Mouse (Mus musculus): ENCODE results near the gene Fgfr2. TPM values are rescaled to one million over a fixed set of nuclear protein-coding genes. Genes with fewer than 3 reads are reported as not detected.

Gene Fgfr2
- polyA plus RNA-seq, 1 experiment from 2014 or later, result 86.9 TPM

DNA sequence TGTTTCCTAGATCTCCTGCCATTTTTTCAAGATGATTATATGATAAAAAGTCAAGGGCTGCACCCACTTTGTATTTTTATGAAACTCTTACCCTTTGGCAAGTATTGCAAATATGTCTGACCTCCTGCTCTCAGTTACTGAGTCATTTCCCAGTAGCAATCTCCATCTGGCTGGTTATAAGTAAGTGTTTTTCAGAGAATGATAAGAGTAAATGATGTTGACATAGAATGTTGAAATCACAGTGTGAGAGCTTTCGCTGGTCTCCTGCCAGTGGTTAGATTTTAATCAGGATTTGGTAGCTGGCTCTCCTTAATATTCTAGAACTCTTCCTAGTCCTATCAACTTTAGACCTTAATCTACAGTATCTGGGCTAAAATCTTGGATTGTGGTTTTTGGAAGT, 2111.2 kb downstream of the Fgfr2 start:
- ATAC-seq (ENCODE audit: insufficient read depth, low FRiP score, low TSS enrichment) (no peak), DNase-seq (ENCODE audit: low spot score) (no peak)
- Histone ChIP-seq H3K4me1 (ENCODE audit: control insufficient read depth, insufficient read depth, low read length) (no peaks in the 10 kb centered on the region), H3K36me3 (ENCODE audit: control insufficient read depth, insufficient read depth, low read length) (no peaks in the 10 kb centered on the region), H3K4me3 (ENCODE audit: low read depth, low read length) (no peak overlapping the region), H3K27ac (ENCODE audit: low read depth, low read length) (no peak overlapping the region), H3K27me3 (ENCODE audit: control insufficient read depth, insufficient read depth, low read length) (no peaks in the 10 kb centered on the region), H3K4me2 (ENCODE audit: low read depth) (no peak overlapping the region), H3K9ac (ENCODE audit: low read length) (no peak overlapping the region), H3K9me3 (ENCODE audit: control insufficient read depth, low read length) (no peaks in the 10 kb centered on the region)
- WGBS, result 91% methylated on average over 1 of the region's 1 CpGs

DNA sequence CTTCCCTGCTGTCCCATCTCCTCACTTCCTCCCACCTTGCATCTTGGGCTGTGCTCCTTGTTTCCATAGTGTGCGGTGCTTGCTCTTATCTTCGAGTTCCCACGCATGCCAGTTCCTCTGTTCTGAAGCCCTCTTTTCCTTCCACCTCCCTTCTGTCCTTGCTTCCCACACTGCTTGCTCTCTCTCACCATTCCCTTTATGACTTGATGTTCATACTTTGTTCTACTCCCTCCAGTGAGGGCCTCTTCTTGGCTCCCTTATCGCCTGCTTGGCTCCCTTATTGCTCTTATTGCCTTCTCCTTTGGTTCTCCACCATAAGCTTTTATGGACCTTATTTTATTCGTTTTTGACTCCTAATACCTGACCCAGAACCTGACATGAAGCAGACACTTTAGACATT, 2114.0 kb downstream of the Fgfr2 start:
- no peak overlapping the region for H3K4me3 ChIP-seq (ENCODE audit: low read depth, low read length)
- ATAC-seq (ENCODE audit: insufficient read depth, low FRiP score, low TSS enrichment) (no peak), DNase-seq (ENCODE audit: low spot score) (no peak)

GRCm38 (mm10) chr7:131007221-131007620, 2115.9 kb downstream of the Fgfr2 start:
- no peak overlapping the region for H3K9ac ChIP-seq (ENCODE audit: low read length)
- no peaks in the 10 kb centered on the region for H3K27me3 ChIP-seq (ENCODE audit: control insufficient read depth, insufficient read depth, low read length)
- H3K4me1 ChIP-seq (ENCODE audit: control insufficient read depth, insufficient read depth, low read length), result no peaks in the 10 kb centered on the region
- no peak overlapping the region for H3K27ac ChIP-seq (ENCODE audit: low read depth, low read length)
- H3K4me2 ChIP-seq (ENCODE audit: low read depth), result no peak overlapping the region
- whole genome bisulfite sequencing, result 95% methylated on average over 2 of the region's 2 CpGs
- H3K4me3 ChIP-seq (ENCODE audit: low read depth, low read length), result no peak overlapping the region
- DNase-seq (ENCODE audit: low spot score), result no peak
- no peaks in the 10 kb centered on the region for H3K36me3 ChIP-seq (ENCODE audit: control insufficient read depth, insufficient read depth, low read length)
- ATAC-seq (ENCODE audit: insufficient read depth, low FRiP score, low TSS enrichment), result no peak
- no peaks in the 10 kb centered on the region for H3K9me3 ChIP-seq (ENCODE audit: control insufficient read depth, low read length)

More for the DNA sequence above, 2114.0 kb downstream of the Fgfr2 start:
- no peaks in the 10 kb centered on the region for H3K27me3 ChIP-seq (ENCODE audit: control insufficient read depth, insufficient read depth, low read length)
- 82% methylated on average over 5 of the region's 5 CpGs for WGBS
- H3K27ac ChIP-seq (ENCODE audit: low read depth, low read length), result no peak overlapping the region
- no peaks in the 10 kb centered on the region for H3K36me3 ChIP-seq (ENCODE audit: control insufficient read depth, insufficient read depth, low read length)
- H3K4me2 ChIP-seq (ENCODE audit: low read depth), result no peak overlapping the region
- H3K9ac ChIP-seq (ENCODE audit: low read length), result no peak overlapping the region
- H3K4me1 ChIP-seq (ENCODE audit: control insufficient read depth, insufficient read depth, low read length), result no peaks in the 10 kb centered on the region
- no peaks in the 10 kb centered on the region for H3K9me3 ChIP-seq (ENCODE audit: control insufficient read depth, low read length)

GRCm38 (mm10) chr7:131004071-131004470, 2119.1 kb downstream of the Fgfr2 start:
- Histone ChIP-seq H3K9ac (ENCODE audit: low read length) (no peak overlapping the region), H3K4me2 (ENCODE audit: low read depth) (no peak overlapping the region), H3K9me3 (ENCODE audit: control insufficient read depth, low read length) (no peaks in the 10 kb centered on the region), H3K4me3 (ENCODE audit: low read depth, low read length) (no peak overlapping the region), H3K27ac (ENCODE audit: low read depth, low read length) (no peak overlapping the region), H3K4me1 (ENCODE audit: control insufficient read depth, insufficient read depth, low read length) (no peaks in the 10 kb centered on the region), H3K36me3 (ENCODE audit: control insufficient read depth, insufficient read depth, low read length) (no peaks in the 10 kb centered on the region), H3K27me3 (ENCODE audit: control insufficient read depth, insufficient read depth, low read length) (no peaks in the 10 kb centered on the region)
- DNase-seq (ENCODE audit: low spot score) (no peak), ATAC-seq (ENCODE audit: insufficient read depth, low FRiP score, low TSS enrichment) (no peak)
- WGBS, result 91% methylated on average over 5 of the region's 5 CpGs

DNA sequence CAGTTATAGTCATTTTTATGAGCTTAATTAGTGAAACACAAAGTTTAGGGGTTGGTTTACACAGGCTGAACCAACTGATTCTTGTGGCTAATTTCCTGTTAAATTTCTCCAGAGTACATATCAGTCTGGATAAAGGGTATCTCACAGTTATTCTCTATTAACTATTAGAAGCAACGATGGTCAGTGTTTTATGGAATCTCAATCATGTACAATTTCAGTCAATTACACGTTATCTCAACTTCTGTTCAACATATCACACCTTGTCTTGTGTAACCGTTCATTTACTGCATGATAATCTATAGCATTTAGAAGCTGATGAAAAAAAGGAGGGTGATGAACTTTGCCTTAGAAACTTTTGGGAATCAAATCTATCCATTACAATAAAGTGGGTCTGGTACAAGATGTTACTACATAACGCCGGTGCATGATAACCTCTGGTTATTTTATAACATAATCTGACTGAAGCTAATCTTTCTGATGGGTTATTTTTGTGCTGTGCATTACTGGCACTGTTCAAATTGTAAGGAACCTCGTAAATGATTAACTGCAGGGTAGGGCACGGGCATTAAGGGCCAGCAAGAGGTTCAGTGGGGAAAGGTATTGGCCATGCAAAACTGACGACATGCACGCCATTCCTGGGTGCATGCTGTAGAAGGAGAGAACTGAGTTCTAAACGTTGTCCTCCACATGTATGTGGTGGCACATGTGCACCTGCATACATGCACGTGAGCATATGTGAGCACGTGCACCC, 2121.0 kb downstream of the Fgfr2 start:
- WGBS, result 89% methylated on average over 12 of the region's 12 CpGs

GRCm38 (mm10) chr7:130993907-130994306, 2129.2 kb downstream of the Fgfr2 start:
- ATAC-seq (ENCODE audit: insufficient read depth, low FRiP score, low TSS enrichment) (no peak), DNase-seq (ENCODE audit: low spot score) (no peak)
- no peaks in the 10 kb centered on the region for H3K36me3 ChIP-seq (ENCODE audit: control insufficient read depth, insufficient read depth, low read length)

More for the DNA sequence above, 2121.0 kb downstream of the Fgfr2 start:
- Histone ChIP-seq H3K9ac (ENCODE audit: low read length) (no peak overlapping the region), H3K4me1 (ENCODE audit: control insufficient read depth, insufficient read depth, low read length) (no peaks in the 10 kb centered on the region), H3K36me3 (ENCODE audit: control insufficient read depth, insufficient read depth, low read length) (no peaks in the 10 kb centered on the region), H3K27ac (ENCODE audit: low read depth, low read length) (no peak overlapping the region), H3K27me3 (ENCODE audit: control insufficient read depth, insufficient read depth, low read length) (no peaks in the 10 kb centered on the region), H3K9me3 (ENCODE audit: control insufficient read depth, low read length) (no peaks in the 10 kb centered on the region), H3K4me3 (ENCODE audit: low read depth, low read length) (no peak overlapping the region), H3K4me2 (ENCODE audit: low read depth) (no peak overlapping the region)
- DNase-seq (ENCODE audit: low spot score) (no peak), ATAC-seq (ENCODE audit: insufficient read depth, low FRiP score, low TSS enrichment) (no peak)

DNA sequence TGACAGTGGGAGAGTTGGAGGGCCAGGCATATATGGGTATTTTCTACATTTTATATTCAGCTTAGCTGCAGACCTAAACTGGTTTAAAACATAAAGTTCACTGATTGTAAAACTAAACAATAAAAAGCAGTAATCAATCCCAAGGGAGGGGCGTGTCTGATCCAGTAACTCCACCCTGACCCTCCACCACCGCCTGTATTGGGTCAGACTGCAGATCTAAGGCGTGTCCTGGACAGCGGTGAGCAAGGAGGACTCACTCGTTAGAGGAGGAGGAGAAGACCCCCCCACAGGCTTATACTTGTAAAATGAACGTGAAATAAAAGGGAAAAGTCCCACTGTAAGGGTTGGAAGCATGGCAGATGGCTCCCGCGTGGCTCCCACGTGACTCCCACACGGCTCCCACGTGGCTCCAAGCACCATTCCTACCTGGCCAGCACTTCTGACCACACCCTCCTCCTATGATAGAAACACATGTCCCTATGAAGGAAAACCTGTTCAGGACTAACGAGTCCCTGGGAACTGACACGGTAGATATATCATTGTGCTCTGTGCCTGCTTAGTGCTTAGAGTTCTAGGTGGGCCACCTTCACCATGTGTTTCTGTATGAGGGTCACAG, 2131.9 kb downstream of the Fgfr2 start:
- H3K36me3 ChIP-seq (ENCODE audit: control insufficient read depth, insufficient read depth, low read length), result no peaks in the 10 kb centered on the region
- 87% methylated on average over 13 of the region's 13 CpGs for WGBS
- no peak overlapping the region for H3K27ac ChIP-seq (ENCODE audit: low read depth, low read length)
- no peak overlapping the region for H3K4me3 ChIP-seq (ENCODE audit: low read depth, low read length)
- ATAC-seq (ENCODE audit: insufficient read depth, low FRiP score, low TSS enrichment) (no peak), DNase-seq (ENCODE audit: low spot score) (no peak)
- no peaks in the 10 kb centered on the region for H3K9me3 ChIP-seq (ENCODE audit: control insufficient read depth, low read length)
- no peak overlapping the region for H3K4me2 ChIP-seq (ENCODE audit: low read depth)
- H3K27me3 ChIP-seq (ENCODE audit: control insufficient read depth, insufficient read depth, low read length), result no peaks in the 10 kb centered on the region
- no peak overlapping the region for H3K9ac ChIP-seq (ENCODE audit: low read length)
- no peaks in the 10 kb centered on the region for H3K4me1 ChIP-seq (ENCODE audit: control insufficient read depth, insufficient read depth, low read length)

More at GRCm38 (mm10) chr7:130993907-130994306, 2129.2 kb downstream of the Fgfr2 start:
- 55% methylated on average over 8 of the region's 8 CpGs for WGBS
- Histone ChIP-seq H3K27me3 (ENCODE audit: control insufficient read depth, insufficient read depth, low read length) (no peaks in the 10 kb centered on the region), H3K4me3 (ENCODE audit: low read depth, low read length) (no peak overlapping the region), H3K4me1 (ENCODE audit: control insufficient read depth, insufficient read depth, low read length) (no peaks in the 10 kb centered on the region), H3K27ac (ENCODE audit: low read depth, low read length) (no peak overlapping the region), H3K9me3 (ENCODE audit: control insufficient read depth, low read length) (no peaks in the 10 kb centered on the region), H3K4me2 (ENCODE audit: low read depth) (no peak overlapping the region), H3K9ac (ENCODE audit: low read length) (no peak overlapping the region)

DNA sequence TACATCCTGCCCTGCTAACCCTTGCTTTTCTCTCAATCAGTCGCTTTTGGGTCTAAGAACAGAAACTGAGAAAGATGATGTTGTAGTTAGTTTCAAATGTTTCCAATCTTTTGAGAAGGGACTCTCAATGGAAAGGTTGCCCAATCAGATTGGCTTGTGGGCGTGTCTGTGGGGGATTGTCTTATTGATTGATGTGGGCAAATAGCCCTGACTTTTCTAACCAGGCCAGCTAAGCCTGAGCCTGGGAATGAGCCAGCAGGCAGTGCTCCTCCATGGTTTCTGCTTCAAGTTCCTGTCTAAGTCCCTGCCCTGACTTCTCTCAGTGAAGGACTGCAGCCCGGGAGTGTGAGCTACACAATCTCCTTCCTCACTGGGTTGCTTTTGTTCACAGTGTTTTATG, 2133.8 kb downstream of the Fgfr2 start:
- 61% methylated on average over 3 of the region's 3 CpGs for WGBS

DNA sequence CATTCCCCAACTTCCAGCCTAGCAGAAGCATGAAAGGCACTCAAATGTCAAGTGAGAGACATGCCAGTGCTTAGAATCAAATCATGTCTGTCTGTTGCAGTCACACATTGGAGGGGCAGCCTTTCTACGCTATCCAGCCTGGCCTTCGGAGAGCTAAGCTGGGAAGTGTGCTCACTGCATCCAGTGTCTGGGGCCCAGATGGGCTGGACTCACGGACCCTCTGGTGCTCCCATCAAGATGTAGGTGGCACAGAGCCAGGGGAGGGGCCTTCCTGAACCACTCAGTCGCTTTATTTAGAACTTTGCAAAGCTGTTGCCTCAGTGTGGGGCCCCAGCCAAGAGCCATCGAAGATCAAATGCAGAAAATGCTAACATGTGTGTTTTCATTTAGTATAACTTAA, 2135.0 kb downstream of the Fgfr2 start:
- no peaks in the 10 kb centered on the region for H3K27me3 ChIP-seq (ENCODE audit: control insufficient read depth, insufficient read depth, low read length)
- WGBS, result 78% methylated on average over 5 of the region's 5 CpGs
- no peak overlapping the region for H3K4me3 ChIP-seq (ENCODE audit: low read depth, low read length)
- no peak overlapping the region for H3K27ac ChIP-seq (ENCODE audit: low read depth, low read length)
- no peak overlapping the region for H3K9ac ChIP-seq (ENCODE audit: low read length)
- DNase-seq (ENCODE audit: low spot score), result no peak
- H3K9me3 ChIP-seq (ENCODE audit: control insufficient read depth, low read length), result no peaks in the 10 kb centered on the region
- H3K4me2 ChIP-seq (ENCODE audit: low read depth), result no peak overlapping the region
- no peaks in the 10 kb centered on the region for H3K4me1 ChIP-seq (ENCODE audit: control insufficient read depth, insufficient read depth, low read length)
- H3K36me3 ChIP-seq (ENCODE audit: control insufficient read depth, insufficient read depth, low read length), result no peaks in the 10 kb centered on the region
- ATAC-seq (ENCODE audit: insufficient read depth, low FRiP score, low TSS enrichment), result no peak

More for the DNA sequence above, 2133.8 kb downstream of the Fgfr2 start:
- DNase-seq (ENCODE audit: low spot score) (no peak), ATAC-seq (ENCODE audit: insufficient read depth, low FRiP score, low TSS enrichment) (no peak)
- H3K4me3 ChIP-seq (ENCODE audit: low read depth, low read length), result no peak overlapping the region
- H3K9ac ChIP-seq (ENCODE audit: low read length), result no peak overlapping the region
- H3K27me3 ChIP-seq (ENCODE audit: control insufficient read depth, insufficient read depth, low read length), result no peaks in the 10 kb centered on the region
- no peaks in the 10 kb centered on the region for H3K36me3 ChIP-seq (ENCODE audit: control insufficient read depth, insufficient read depth, low read length)
- no peaks in the 10 kb centered on the region for H3K9me3 ChIP-seq (ENCODE audit: control insufficient read depth, low read length)
- H3K4me2 ChIP-seq (ENCODE audit: low read depth), result no peak overlapping the region
- no peak overlapping the region for H3K27ac ChIP-seq (ENCODE audit: low read depth, low read length)
- no peaks in the 10 kb centered on the region for H3K4me1 ChIP-seq (ENCODE audit: control insufficient read depth, insufficient read depth, low read length)
